Mouse (Mus musculus) bone marrow, adult 2 months (tissue): ENCODE results near the gene Gm5294.

Experiments
- CTCF ChIP-seq: fragments of 200-500 bp; IDR thresholded peaks from 2 replicates; pipeline ENCODE4 v1.5.1; 2011; ENCODE audit warnings: low read length, control low read depth; ENCODE audit not compliant: control insufficient read depth, insufficient read depth
- POLR2A ChIP-seq: fragments of 200-500 bp; IDR thresholded peaks from 2 replicates; pipeline ENCODE4 v1.6.1; 2011; ENCODE audit warnings: low read depth, mild to moderate bottlenecking, control low read depth, low read length, borderline replicate concordance; ENCODE audit not compliant: control insufficient read depth

GRCm38 (mm10) chr5:138804286-138804685 is 15.6 kb upstream of the Gm5294 start:
- TF ChIP-seq POLR2A (no peak), CTCF (no peak)
